Mouse (Mus musculus): ENCODE measurements around the gene Slc25a28.

The Slc25a28 gene

DNA sequence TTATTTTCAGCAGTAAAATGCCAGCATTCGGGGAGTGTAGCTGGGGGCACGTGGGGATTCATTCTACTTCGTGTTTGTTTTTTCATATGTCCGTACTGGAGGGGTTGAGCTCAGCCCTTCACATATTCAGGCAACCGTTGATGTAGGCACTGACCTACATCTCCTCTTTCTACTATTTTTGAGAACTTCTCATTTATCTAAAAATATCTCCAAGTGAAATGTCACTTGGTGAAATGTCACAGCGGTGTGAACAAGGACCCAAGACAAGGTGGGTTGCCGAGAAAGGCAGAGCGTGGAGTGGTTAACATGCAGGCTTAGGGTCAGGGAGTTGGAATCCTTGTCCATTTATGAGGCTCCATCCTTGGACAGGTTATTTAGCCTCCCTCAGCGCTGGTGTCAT is 27.4 kb downstream of the Slc25a28 start:
- in situ Hi-C loops (cut with MboI, MseI), result no loop called here

DNA sequence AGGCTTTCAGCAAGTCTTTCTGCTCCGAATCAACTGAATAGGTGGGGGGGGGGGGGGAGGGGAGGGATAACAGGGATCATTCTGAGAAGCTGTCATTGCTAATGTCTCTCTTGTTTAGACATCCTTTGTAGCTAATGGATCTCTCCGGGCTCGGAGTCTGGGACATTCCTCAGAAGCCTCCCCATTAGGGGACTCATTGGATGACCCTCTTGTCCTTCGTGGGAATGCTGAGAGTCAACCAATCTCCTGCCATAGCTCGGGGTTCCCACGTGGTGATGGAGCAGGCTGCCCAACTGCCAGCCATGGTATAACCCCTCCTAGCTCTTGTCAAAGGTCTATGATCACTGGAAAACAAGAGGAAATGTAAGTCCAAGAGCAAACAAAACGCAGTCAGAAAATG is 27.8 kb downstream of the Slc25a28 start:
- in situ Hi-C loops (cut with MboI, MseI), result no loop called here

DNA sequence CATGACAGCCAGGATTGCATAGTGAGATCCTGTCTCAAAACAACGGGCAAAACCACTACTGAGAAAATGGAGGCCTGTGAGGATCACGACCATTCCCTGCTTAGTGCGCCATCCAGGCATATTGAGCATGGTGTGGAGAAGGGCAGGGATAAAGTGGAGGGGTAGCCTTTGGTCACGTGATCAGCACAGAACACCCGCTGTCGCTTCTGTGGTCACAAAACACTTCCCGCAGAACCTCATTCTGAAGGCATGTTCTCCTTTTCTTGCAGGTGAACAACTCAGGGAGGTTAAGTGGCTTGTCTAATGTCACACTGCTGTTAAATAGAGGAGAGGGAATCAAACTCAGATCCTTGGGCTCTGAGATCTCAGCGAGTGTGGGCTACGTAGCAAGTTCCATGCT is 29.2 kb downstream of the Slc25a28 start:
- in situ Hi-C loops (cut with MboI, MseI), result no loop called here

DNA sequence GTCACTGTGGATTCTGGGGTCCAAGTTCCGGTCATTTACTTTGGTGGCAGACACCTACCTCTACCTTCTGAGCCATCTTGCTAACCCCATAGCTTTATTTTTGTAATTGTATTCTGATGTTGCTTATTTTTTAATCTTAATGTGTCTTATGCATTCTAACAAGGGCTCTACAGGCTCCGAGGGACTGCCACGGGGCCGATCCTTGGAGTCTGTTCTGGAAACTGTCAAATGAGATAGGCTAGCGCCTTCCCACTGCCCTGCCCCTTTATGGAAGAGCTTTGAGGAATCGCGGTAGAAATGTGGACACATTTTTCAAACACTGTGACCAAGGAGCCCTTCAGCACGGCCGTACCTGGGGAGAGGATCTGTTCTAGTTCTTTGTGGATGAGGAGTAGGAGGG is 31.8 kb downstream of the Slc25a28 start:
- in situ Hi-C loops (cut with MboI, MseI), result no loop called here

DNA sequence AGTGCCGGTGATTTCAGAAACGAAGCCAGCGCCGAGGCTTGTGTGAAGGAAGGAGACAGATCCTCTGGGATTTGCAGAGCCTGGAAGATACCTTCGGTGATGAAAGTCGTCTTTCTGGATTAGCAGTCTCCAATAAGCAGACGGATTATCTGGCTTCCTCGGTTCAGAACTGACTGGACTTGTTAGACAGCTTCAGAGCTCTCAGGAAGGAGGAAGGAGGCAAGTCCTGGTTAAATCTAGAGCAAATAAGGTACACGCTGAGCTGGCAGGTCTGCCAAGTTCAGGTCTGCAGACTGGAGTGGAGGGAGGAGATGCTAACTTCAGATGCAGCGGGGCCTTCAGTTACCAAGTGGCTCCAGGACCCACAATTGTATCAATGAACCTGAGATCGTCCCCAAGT is 32.8 kb downstream of the Slc25a28 start:
- in situ Hi-C loops (cut with MboI, MseI), result no loop called here

DNA sequence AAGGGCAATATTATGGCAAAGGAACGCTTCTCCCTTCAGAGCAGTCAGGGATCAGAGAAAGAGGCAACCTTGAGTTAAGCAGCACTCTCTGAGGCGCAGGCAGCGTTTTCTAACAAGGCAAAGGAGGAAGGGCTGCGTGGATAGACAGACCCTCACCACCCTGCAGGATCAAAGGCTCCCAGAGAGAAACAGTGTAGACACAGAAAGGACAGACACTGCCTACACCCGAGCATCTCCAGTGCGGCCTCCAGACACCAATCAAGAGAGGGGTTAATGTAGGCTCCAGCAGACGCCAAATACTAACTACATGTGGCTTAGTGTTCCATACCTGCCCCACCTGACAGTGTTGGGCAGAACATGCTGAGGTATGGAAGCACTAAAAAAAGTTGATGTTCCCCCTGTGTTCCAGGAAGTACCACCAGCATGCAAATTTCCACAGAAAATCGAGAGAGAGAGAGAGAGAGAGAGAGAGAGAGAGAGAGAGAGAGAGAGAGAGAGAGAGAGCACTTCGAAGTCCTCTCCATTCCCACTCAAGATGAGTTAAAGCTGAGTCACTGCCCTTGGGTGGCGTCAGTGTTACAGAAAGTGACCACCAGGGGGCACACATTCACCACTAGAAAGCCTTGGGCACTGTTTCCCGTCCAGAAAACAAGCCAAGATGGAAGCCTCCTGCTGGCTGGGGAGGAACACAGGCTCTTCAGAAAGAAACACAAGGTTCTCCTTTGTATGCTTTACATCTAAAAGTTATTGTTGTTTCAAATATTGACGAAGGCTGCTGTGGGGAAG is 44.0 kb downstream of the Slc25a28 start:
- in situ Hi-C loops (cut with MboI, MseI), result no loop called here

DNA sequence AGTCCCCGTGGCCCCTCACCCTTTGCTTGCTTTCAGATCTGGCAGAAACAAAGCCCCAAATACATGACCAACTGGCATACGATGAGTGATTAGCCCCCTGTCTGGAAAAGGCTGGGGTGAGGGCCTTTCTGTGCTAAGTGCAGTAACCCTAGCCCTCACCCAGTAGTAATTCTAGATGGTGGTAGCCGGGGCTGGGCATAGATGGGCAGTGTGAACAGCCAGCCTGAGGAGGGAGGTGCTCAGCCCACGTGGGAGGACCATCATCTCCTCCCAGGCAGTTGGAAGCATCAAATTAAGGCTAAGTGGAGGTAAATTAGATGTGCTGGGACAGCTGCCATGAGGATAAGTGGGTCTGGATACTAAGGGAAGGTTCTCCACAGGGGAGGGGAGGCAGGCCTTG is 45.6 kb downstream of the Slc25a28 start:
- in situ Hi-C loops (cut with MboI, MseI), result loop anchor here (5.0 kb wide), 3 partner anchors 38 to 132 kb away; no protein-coding TSS in a partner anchor

DNA sequence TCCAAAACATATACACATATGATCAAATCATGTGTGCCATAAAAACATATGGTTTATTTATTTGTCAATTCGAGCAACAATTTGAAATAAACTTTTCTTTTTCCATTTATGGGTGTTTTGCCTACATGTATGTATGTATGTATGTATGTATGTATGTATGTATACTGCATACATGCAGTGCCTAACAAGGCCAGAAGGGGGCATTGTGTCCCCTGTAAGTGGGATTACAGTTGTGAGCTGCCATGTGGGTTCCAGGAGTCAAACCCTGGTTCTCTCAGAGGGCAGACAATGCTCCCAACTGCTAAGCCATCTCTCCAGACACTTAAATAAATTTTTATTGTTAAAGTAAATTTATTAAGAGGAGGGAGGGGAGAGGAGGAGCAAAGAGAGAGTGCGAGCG is 47.3 kb downstream of the Slc25a28 start:
- in situ Hi-C loops (cut with MboI, MseI), result loop anchor here (5.0 kb wide), 3 partner anchors 40 to 130 kb away; no protein-coding TSS in a partner anchor

DNA sequence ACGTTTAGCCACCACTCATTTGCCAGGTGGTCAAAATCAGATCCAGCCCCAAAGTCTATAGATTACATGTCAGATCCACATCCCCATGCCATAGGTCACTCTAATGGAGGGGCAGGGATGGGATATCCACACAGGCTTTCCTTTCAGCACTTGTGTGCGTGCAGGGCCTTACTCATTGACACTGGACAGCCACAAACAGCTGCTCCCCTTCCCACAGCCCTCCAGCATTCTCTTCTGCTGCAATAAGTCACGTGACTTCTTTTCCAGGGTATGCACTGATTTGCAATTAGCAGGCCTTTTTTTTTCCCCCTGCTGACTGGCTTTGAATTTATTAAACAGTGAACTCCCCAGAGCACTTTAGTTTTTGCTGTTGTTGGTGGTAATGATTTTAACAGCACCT is 48.5 kb downstream of the Slc25a28 start:
- in situ Hi-C loops (cut with MboI, MseI), result loop anchor here (5.0 kb wide), 3 partner anchors 41 to 129 kb away; no protein-coding TSS in a partner anchor

DNA sequence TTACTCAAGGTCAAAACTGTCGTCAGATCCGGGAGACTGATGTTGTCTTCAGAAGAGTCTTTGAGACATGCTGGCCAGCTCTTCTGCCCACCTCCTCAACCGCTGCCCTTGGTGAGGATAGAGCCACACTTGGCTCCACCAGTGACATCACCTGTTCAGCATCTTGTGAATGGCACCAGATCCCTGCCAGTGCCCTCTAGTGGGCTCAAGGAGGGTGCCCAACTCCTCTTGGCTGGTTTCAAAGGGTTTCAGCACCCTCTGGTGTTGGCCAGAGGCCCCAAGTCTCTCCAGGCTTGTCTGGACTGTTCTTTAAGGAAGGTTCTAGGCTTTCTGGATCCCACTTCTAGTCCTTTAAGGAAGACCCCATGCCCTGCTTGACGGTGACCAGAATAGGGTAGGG is 50.8 kb downstream of the Slc25a28 start:
- in situ Hi-C loops (cut with MboI, MseI), result no loop called here

DNA sequence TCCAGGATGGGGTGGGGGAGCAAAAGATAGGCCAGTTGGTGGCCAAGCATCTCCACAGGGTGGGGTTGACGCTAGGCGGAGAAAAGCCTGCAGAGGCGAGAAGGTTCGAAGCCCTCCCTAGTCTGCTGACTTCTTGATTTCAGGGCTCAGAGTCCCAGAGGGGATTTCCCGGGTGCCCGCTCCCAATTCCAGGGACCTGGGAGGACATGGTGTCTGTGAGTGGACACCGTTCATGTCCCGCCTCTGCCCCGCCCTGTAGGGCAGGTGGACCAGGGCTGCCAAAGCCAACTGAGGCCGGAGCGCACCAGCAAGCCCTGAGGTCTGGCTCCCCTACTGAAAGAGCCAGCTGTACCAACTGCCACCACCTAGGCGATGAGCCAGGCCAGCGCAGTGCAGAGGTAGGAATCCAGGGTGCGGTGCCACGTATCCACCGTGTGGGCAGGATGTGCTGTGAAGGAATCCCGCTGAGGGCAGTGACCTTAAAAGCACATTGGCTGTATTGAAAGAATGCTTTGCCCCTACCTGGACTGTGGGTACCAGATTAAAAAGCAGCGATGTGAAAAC is 54.7 kb downstream of the Slc25a28 start:
- in situ Hi-C loops (cut with MboI, MseI), result no loop called here

DNA sequence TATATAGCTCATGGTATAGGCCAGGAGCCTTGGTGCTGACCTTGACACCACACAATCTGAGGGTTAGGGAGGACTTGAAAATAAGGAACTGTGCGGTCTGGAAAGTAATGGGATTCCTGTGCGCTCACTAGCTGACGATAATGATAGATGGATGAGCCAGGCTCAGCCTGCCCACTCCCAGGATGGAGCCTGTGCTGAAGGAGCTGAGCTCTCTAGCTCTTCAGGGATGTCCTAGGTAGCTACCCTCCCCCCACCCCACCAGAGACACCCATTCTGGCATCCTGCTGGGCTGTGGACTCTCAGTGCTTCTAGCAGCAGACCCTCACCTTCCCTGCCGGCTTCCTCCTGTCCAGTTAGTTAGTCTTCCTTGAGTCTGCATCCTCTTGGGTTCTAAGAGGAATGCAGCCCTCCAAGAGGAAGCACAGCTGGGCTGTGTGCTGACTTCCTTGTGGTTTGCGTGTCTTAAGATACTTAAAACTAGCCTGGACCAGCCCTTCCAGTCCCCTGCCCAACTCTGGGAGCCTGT is 56.1 kb downstream of the Slc25a28 start:
- in situ Hi-C loops (cut with MboI, MseI), result no loop called here

DNA sequence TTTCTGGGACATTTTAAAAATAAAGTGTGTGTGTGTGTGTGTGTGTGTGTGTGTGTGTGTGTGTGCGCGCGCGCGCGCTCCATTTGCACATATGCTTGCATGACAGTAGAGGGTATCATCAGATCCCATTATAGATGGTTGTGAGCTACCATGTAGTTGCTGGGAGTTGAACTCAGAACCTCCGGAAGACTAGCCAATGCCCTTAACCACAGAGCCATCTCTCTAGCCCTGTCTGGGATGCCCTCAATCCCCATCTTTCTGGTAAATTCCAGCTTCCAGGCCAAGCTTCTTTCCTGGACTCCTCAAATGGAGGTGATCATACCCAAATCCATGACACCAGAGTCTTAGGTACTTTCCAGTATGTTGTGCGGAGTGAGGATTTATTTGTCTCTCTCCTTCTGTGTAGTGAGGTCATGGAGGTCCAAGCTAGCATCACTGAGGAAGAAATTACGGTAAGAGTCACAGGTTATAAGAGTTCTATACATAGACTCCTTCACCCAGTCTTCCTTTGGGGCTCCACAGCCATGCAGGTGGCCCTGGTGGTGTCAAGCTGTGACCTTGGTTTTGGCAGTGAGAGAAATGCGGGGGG is 56.8 kb downstream of the Slc25a28 start:
- in situ Hi-C loops (cut with MboI, MseI), result no loop called here

DNA sequence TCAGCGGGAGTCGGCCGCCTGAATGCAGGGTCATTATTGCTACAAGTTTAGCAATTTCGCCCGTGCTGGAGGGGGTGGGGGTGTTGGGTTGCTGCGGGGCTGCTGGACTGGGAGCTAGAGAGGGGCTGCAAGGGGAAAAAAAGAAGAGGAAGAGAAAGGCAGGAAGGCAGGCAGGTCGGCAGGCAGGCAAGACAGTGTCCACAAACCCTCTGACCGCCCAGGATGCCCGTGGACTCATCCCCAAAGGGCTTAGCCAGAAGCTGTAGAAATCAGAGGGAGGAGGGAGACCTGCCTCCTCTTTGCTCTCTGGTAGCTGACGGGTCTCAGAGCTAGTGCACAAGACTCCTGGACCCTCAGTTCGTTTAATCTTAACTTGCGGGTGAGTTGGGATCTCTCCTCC is 57.8 kb downstream of the Slc25a28 start:
- in situ Hi-C loops (cut with MboI, MseI), result no loop called here

DNA sequence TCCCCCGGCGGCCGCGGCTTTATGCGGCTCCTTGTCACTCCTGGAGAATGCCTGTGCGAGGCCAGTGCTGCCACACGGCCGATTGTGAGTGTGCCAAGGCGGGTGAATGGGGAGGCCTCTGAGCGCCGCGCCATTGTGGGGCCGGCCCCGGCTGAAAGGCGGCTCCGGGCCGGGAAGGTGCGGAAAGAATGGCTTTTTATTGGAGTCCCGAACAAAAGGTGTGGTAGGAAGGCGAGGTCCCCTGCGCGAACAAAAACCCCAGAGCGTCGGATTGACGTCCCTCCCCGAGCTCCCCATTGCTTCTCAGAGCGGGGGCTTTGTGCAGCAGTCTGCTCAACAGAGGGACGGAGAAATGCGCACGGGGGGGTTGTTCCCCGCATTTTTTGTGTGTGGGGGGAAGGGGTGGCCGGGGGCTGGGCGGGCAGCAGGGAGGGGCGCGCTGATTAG is 58.2 kb downstream of the Slc25a28 start:
- in situ Hi-C loops (cut with MboI, MseI), result no loop called here

DNA sequence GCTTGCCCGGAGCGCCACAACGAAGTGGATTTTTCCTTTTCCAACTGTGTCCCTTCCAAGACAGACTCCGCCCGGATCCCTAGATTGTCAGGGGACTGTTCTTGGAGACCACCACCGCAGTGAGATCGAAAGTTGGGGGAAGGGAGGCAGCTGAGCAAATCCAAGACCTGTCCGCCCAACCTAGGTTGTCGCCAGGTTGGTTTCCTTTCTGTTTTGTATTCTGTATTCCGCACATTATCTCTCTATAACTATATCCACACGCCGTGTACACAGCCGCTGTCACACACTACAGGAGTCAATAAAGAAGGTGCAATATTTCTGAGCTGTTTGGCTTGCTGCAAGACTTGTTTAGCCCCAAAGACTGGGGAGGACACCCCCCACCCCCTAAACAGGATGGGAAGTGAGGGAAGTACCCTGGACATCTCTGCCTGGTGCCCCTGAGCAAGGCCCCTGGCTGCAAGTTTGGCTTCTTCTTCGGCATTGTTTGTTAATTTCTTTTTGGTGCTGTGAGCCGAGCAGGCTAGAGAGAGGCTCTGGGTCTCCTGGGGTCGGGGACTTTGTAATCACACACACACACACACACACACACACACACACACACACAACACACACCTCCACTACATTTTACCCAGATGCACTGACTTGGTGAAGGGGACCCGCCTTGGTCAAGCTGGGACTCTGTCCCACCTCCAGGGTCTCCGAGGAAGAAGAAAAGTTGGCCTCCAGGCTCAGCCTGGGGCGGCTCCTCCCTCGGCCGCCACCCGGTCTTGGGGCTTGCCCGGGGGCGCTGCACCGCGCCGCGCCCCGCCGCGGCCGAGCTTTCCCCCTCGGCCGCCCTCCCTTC is 58.9 kb downstream of the Slc25a28 start:
- in situ Hi-C loops (cut with MboI, MseI), result no loop called here

DNA sequence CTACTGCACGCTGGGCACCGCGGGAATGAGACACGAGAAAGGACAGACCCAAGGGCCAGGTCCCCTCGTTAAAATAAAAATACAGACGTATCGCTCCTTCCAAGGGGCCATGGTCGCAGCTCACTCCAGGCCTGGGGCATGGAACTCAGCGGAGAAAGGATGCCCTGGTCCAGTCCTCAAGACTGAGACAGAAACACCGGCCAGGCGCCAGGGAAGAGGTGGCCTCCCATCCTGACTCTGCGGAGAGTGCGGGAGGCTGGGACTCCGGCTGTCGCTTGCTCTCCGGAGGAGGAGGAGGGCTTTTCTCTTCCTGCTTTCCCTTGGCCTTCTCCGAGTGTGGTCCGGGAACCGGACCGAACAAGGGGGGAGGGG is 59.6 kb downstream of the Slc25a28 start:
- in situ Hi-C loops (cut with MboI, MseI), result no loop called here

DNA sequence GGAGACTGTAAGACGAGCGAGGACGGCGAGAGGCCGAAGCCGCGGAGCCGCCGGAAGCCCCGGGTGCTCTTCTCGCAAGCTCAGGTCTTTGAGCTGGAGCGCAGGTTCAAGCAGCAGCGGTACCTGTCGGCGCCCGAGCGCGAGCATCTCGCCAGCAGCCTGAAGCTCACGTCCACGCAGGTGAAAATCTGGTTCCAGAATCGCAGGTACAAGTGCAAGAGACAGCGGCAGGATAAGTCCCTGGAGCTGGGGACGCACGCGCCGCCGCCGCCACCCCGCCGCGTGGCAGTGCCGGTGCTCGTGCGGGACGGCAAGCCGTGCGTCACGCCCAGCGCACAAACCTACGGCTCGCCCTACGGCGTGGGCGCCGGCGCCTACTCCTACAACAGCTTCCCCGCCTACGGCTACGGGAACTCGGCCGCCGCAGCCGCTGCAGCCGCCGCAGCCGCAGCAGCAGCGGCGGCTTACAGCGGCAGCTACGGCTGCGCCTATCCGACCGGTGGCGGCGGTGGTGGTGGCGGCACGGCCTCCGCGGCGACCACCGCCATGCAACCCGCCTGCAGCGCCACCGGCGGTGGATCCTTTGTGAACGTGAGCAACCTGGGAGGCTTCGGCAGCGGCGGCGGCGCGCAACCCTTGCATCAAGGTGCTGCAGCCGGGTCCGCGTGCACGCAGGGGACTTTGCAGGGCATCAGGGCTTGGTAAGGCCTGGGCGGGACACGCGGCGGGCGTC is 60.2 kb downstream of the Slc25a28 start:
- in situ Hi-C loops (cut with MboI, MseI), result no loop called here
